Mouse (Mus musculus) cerebellum, adult 11-12 months (tissue): Measurements from ENCODE around the gene 2300002M23Rik.

Source experiments
- DNase-seq: peaks from one replicate; pipeline ENCODE4 v3.0.0; 2022

Gene 2300002M23Rik

GRCm38 (mm10) chr17:35556812-35557211, 10.4 kb upstream of the 2300002M23Rik start:
- no peak for DNase-seq

- DNase-seq: no peak
These were observed 9.9 kb upstream of the 2300002M23Rik start for GRCm38 (mm10) chr17:35557351-35557750.

GRCm38 (mm10) chr17:35558216-35558615, 9.0 kb upstream of the 2300002M23Rik start:
- DNase-seq: no peak

GRCm38 (mm10) chr17:35567767-35568166, 517 bp downstream of the 2300002M23Rik start:
- DNase-seq: no peak

GRCm38 (mm10) chr17:35569091-35569944, 2.1 kb downstream of the 2300002M23Rik start:
- no peak for DNase-seq

GRCm38 (mm10) chr17:35570836-35571235, 3.6 kb downstream of the 2300002M23Rik start:
- DNase-seq: no peak

- no peak for DNase-seq
These were observed 4.2 kb downstream of the 2300002M23Rik start for GRCm38 (mm10) chr17:35571477-35571876.

GRCm38 (mm10) chr17:35578211-35578610, 11.0 kb downstream of the 2300002M23Rik start:
- DNase-seq: peak; percentile 38

GRCm38 (mm10) chr17:35582900-35583299, 15.7 kb downstream of the 2300002M23Rik start:
- no peak for DNase-seq

GRCm38 (mm10) chr17:35584330-35584937, 17.2 kb downstream of the 2300002M23Rik start:
- peak; percentile 54 for DNase-seq

- DNase-seq: no peak
These were observed 20.0 kb downstream of the 2300002M23Rik start for GRCm38 (mm10) chr17:35587291-35587690.

GRCm38 (mm10) chr17:35588387-35588786, 21.1 kb downstream of the 2300002M23Rik start:
- no peak for DNase-seq

GRCm38 (mm10) chr17:35590410-35591218, 23.4 kb downstream of the 2300002M23Rik start:
- DNase-seq: peak; percentile 26

- DNase-seq: no peak
These were observed 23.9 kb downstream of the 2300002M23Rik start for GRCm38 (mm10) chr17:35591219-35591578.

- no peak for DNase-seq
These were observed 24.5 kb downstream of the 2300002M23Rik start for GRCm38 (mm10) chr17:35591731-35592130.

- no peak for DNase-seq
These were observed 24.9 kb downstream of the 2300002M23Rik start for GRCm38 (mm10) chr17:35592131-35592530.

GRCm38 (mm10) chr17:35593786-35594185, 26.5 kb downstream of the 2300002M23Rik start:
- DNase-seq: no peak

GRCm38 (mm10) chr17:35594456-35594855, 27.2 kb downstream of the 2300002M23Rik start:
- no peak for DNase-seq

- no peak for DNase-seq
These were observed 30.1 kb downstream of the 2300002M23Rik start for GRCm38 (mm10) chr17:35597399-35597798.

- no peak for DNase-seq
These were observed 34.0 kb downstream of the 2300002M23Rik start, which contains the start of gene Sfta2 for GRCm38 (mm10) chr17:35601249-35601648. Gene Sfta2 (plus strand): TSS chr17:35601549.

- DNase-seq: no peak
These were observed 34.6 kb downstream of the 2300002M23Rik start for GRCm38 (mm10) chr17:35601736-35602354.

- DNase-seq: no peak
These were observed 49.9 kb downstream of the 2300002M23Rik start for GRCm38 (mm10) chr17:35617127-35617526.
